Mouse (Mus musculus): ENCODE results near the gene Rpl6. TPM values are rescaled to one million over a fixed set of nuclear protein-coding genes. Genes with fewer than 3 reads are reported as not detected.
"Not testable (repeated sequence)": the region's sequence is repeated elsewhere in the genome, so short reads cannot be mapped to it uniquely, and the experiment has no call there.

Gene Rpl6
- polyA plus RNA-seq, 1 experiment from 2014 or later: 620 TPM

DNA sequence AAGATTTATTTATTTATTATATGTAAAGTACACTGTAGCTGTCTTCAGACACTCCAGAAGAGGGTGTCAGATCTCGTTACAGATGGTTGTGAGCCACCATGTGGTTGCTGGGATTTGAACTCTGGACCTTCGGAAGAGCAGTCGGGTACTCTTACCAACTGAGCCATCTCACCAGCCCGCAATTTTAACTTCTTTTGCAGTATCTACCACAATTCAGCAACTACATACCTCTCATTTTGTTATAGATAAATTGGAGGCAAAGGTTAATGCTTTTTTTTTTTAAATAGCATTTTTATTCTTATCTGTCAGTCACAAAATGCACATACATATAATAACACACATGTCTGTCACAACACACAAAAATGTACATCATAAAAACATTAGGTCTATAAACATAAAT lies 19.7 kb downstream of the Rpl6 start:
- H3K4me3 ChIP-seq (ENCODE audit: low read depth, low read length); H3K27me3 ChIP-seq (ENCODE audit: control insufficient read depth, insufficient read depth, low read length); H3K4me2 ChIP-seq (ENCODE audit: low read depth, low read length, severe bottlenecking); H3K9me3 ChIP-seq (ENCODE audit: control insufficient read depth, low read length); H3K9ac ChIP-seq (ENCODE audit: low read length); H3K36me3 ChIP-seq (ENCODE audit: control insufficient read depth, insufficient read depth, low read length); ATAC-seq (replicated peaks; ENCODE audit: low FRiP score); H3K4me1 ChIP-seq (replicated peaks; ENCODE audit: control insufficient read depth, insufficient read depth, low read length); DNase-seq (ENCODE audit: low spot score); H3K27ac ChIP-seq (ENCODE audit: low read depth, low read length): not testable (repeated sequence)
- 97% methylated on average over 3 of the region's 4 CpGs for WGBS

DNA sequence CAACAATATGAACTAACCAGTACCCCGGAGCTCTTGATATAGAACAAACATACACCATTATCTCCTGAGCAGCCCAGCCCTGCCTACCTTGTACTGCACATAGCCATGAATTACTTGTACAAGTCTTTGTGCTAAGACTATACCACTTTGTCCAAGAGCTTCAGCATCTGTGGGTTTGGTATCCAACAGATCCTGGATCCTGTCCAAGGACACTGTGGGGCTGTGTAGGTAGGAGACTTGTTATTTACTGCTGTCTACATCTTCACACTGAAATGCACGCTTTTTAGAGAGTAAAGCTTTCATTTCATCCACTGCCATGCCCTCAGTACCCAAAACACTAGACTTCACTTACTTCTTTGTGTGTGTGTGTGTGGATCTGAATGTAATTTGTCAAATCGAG lies 20.6 kb downstream of the Rpl6 start:
- Histone ChIP-seq H3K4me3 (ENCODE audit: low read depth, low read length) (no peak overlapping the region), H3K36me3 (ENCODE audit: control insufficient read depth, insufficient read depth, low read length) (no peaks in the 10 kb centered on the region), H3K4me2 (ENCODE audit: low read depth, low read length, severe bottlenecking) (no peak overlapping the region), H3K27me3 (ENCODE audit: control insufficient read depth, insufficient read depth, low read length) (no peaks in the 10 kb centered on the region), H3K9ac (ENCODE audit: low read length) (no peak overlapping the region), H3K4me1 (replicated peaks; ENCODE audit: control insufficient read depth, insufficient read depth, low read length) (peaks cover 2% of the 10 kb centered on the region), H3K27ac (ENCODE audit: low read depth, low read length) (no peak overlapping the region), H3K9me3 (ENCODE audit: control insufficient read depth, low read length) (no peaks in the 10 kb centered on the region)
- ATAC-seq (replicated peaks; ENCODE audit: low FRiP score) (no peak), DNase-seq (ENCODE audit: low spot score) (no peak)
- WGBS: 83% methylated on average over 3 of the region's 3 CpGs

DNA sequence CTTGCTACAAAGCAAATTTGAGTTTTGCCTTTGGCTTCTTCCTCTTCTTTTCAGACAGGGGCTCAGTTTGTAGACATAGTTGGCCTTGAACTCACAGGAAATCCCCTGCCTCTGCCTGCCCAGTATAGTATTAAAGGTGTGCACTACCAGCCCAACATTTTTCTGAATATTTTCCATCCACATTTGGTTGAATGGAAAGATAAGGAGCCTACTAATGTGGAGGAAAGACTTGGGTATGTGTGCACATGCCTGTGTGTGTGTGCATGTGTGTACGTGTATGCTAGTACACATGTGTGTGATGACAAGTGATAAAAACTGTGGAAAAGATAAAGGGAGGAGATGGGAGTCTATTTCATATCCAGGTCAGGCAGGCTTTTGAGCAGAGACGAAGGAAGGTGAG lies 21.6 kb downstream of the Rpl6 start:
- no peak overlapping the region for H3K4me3 ChIP-seq (ENCODE audit: low read depth, low read length)
- no peaks in the 10 kb centered on the region for H3K27me3 ChIP-seq (ENCODE audit: control insufficient read depth, insufficient read depth, low read length)
- H3K27ac ChIP-seq (ENCODE audit: low read depth, low read length): no peak overlapping the region
- WGBS: 92% methylated on average over 2 of the region's 2 CpGs
- H3K4me1 ChIP-seq (replicated peaks; ENCODE audit: control insufficient read depth, insufficient read depth, low read length): peaks cover 2% of the 10 kb centered on the region; the same call in 1 of the 2 replicates
- no peaks in the 10 kb centered on the region for H3K9me3 ChIP-seq (ENCODE audit: control insufficient read depth, low read length)
- H3K36me3 ChIP-seq (ENCODE audit: control insufficient read depth, insufficient read depth, low read length): no peaks in the 10 kb centered on the region
- no peak for ATAC-seq (replicated peaks; ENCODE audit: low FRiP score)
- no peak overlapping the region for H3K4me2 ChIP-seq (ENCODE audit: low read depth, low read length, severe bottlenecking)
- no peak overlapping the region for H3K9ac ChIP-seq (ENCODE audit: low read length)
- no peak for DNase-seq (ENCODE audit: low spot score)

DNA sequence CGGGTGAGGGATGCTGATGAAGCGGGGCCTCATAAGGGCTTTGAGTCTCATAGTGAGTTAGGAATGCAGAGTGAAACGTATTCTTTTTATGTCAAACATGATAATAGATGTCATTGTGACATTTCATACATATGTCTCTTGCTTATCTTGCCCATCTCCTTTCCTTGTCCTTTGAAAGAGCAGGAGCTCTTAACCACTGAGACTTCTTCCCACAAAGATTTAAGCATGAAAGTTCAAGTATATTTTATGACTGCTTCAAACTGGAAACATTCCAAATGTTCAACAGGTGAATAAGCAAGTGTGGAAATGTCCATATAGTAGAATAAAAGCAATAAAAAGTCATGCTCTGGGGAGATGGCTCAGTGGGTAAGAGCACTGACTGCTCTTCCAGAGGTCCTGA lies 22.1 kb downstream of the Rpl6 start:
- no peaks in the 10 kb centered on the region for H3K36me3 ChIP-seq (ENCODE audit: control insufficient read depth, insufficient read depth, low read length)
- no peak overlapping the region for H3K27ac ChIP-seq (ENCODE audit: low read depth, low read length)
- WGBS: 86% methylated on average over 3 of the region's 3 CpGs
- DNase-seq (ENCODE audit: low spot score) (no peak), ATAC-seq (replicated peaks; ENCODE audit: low FRiP score) (no peak)
- H3K4me3 ChIP-seq (ENCODE audit: low read depth, low read length): no peak overlapping the region
- H3K27me3 ChIP-seq (ENCODE audit: control insufficient read depth, insufficient read depth, low read length): no peaks in the 10 kb centered on the region
- H3K9ac ChIP-seq (ENCODE audit: low read length): no peak overlapping the region
- H3K4me2 ChIP-seq (ENCODE audit: low read depth, low read length, severe bottlenecking): no peak overlapping the region
- H3K4me1 ChIP-seq (replicated peaks; ENCODE audit: control insufficient read depth, insufficient read depth, low read length): no peaks in the 10 kb centered on the region
- no peaks in the 10 kb centered on the region for H3K9me3 ChIP-seq (ENCODE audit: control insufficient read depth, low read length)

GRCm38 (mm10) chr5:121226845-121227244 lies 22.6 kb downstream of the Rpl6 start:
- 86% methylated on average over 4 of the region's 4 CpGs for WGBS
- H3K4me2 ChIP-seq (ENCODE audit: low read depth, low read length, severe bottlenecking): no peak overlapping the region
- DNase-seq (ENCODE audit: low spot score): no peak
- H3K9me3 ChIP-seq (ENCODE audit: control insufficient read depth, low read length): no peaks in the 10 kb centered on the region
- H3K27me3 ChIP-seq (ENCODE audit: control insufficient read depth, insufficient read depth, low read length): no peaks in the 10 kb centered on the region
- no peaks in the 10 kb centered on the region for H3K36me3 ChIP-seq (ENCODE audit: control insufficient read depth, insufficient read depth, low read length)
- no peak overlapping the region for H3K27ac ChIP-seq (ENCODE audit: low read depth, low read length)
- no peaks in the 10 kb centered on the region for H3K4me1 ChIP-seq (replicated peaks; ENCODE audit: control insufficient read depth, insufficient read depth, low read length)
- H3K9ac ChIP-seq (ENCODE audit: low read length): no peak overlapping the region
- H3K4me3 ChIP-seq (ENCODE audit: low read depth, low read length): no peak overlapping the region
- no peak for ATAC-seq (replicated peaks; ENCODE audit: low FRiP score)

DNA sequence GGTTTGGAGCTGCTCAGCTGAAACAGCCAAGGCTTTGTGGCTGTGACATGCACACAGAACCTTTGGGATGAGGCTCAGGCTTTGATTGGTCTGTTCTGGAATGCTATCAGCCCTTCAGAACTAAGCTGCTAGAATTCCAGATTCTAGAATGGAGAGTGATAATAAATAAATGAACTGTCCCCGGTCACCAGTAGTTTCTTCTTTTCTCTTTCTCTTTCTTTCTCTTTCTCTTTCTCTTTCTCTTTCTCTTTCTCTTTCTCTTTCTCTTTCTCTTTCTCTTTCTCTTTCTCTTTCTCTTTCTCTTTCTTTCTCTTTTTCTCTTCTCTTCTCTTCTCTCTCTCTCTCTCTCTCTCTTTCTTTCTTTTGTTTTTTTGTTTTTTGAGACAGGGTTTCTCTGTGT lies 23.0 kb downstream of the Rpl6 start:
- not testable (repeated sequence) for H3K27me3 ChIP-seq (ENCODE audit: control insufficient read depth, insufficient read depth, low read length); H3K4me1 ChIP-seq (replicated peaks; ENCODE audit: control insufficient read depth, insufficient read depth, low read length); H3K4me2 ChIP-seq (ENCODE audit: low read depth, low read length, severe bottlenecking); DNase-seq (ENCODE audit: low spot score); H3K4me3 ChIP-seq (ENCODE audit: low read depth, low read length); H3K36me3 ChIP-seq (ENCODE audit: control insufficient read depth, insufficient read depth, low read length); H3K9ac ChIP-seq (ENCODE audit: low read length); H3K9me3 ChIP-seq (ENCODE audit: control insufficient read depth, low read length); H3K27ac ChIP-seq (ENCODE audit: low read depth, low read length); ATAC-seq (replicated peaks; ENCODE audit: low FRiP score)
- WGBS: 95% methylated on average over 1 of the region's 1 CpGs

DNA sequence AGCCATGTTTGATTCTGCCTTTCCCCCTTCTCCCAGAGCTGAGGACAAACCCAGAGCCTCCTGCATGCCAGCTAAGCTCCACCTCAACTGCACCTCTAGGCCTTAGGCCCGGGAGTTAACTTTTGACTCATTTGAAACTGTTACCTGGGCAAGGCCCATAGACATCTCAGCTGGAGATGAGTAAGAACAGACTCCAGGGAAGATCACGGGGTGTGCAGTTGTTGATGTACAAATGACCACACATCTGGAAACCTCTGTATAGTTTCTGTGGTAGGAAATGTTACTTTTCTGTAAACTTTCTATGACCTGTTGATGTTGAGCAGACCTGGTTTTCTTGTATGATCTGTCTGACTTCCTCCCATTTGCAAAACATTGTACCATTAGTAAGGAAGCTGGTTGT lies 24.9 kb downstream of the Rpl6 start:
- H3K4me2 ChIP-seq (ENCODE audit: low read depth, low read length, severe bottlenecking): no peak overlapping the region
- H3K9me3 ChIP-seq (ENCODE audit: control insufficient read depth, low read length): no peaks in the 10 kb centered on the region
- no peak overlapping the region for H3K4me3 ChIP-seq (ENCODE audit: low read depth, low read length)
- H3K36me3 ChIP-seq (ENCODE audit: control insufficient read depth, insufficient read depth, low read length): no peaks in the 10 kb centered on the region
- DNase-seq (ENCODE audit: low spot score) (no peak), ATAC-seq (replicated peaks; ENCODE audit: low FRiP score) (no peak)
- H3K27ac ChIP-seq (ENCODE audit: low read depth, low read length): no peak overlapping the region
- 96% methylated on average over 2 of the region's 2 CpGs for WGBS
- H3K27me3 ChIP-seq (ENCODE audit: control insufficient read depth, insufficient read depth, low read length): no peaks in the 10 kb centered on the region
- H3K4me1 ChIP-seq (replicated peaks; ENCODE audit: control insufficient read depth, insufficient read depth, low read length): no peaks in the 10 kb centered on the region
- no peak overlapping the region for H3K9ac ChIP-seq (ENCODE audit: low read length)

- DNase-seq (ENCODE audit: low spot score): no peak
- H3K4me1 ChIP-seq (replicated peaks; ENCODE audit: control insufficient read depth, insufficient read depth, low read length): no peaks in the 10 kb centered on the region
- WGBS: 91% methylated on average over 9 of the region's 9 CpGs
- no peaks in the 10 kb centered on the region for H3K36me3 ChIP-seq (ENCODE audit: control insufficient read depth, insufficient read depth, low read length)
- H3K27ac ChIP-seq (ENCODE audit: low read depth, low read length): no peak overlapping the region
- ATAC-seq (replicated peaks; ENCODE audit: low FRiP score): no peak
- H3K4me3 ChIP-seq (ENCODE audit: low read depth, low read length): no peak overlapping the region
- no peak overlapping the region for H3K4me2 ChIP-seq (ENCODE audit: low read depth, low read length, severe bottlenecking)
- H3K27me3 ChIP-seq (ENCODE audit: control insufficient read depth, insufficient read depth, low read length): no peaks in the 10 kb centered on the region
- H3K9ac ChIP-seq (ENCODE audit: low read length): no peak overlapping the region
- no peaks in the 10 kb centered on the region for H3K9me3 ChIP-seq (ENCODE audit: control insufficient read depth, low read length)
These were observed 26.5 kb downstream of the Rpl6 start for GRCm38 (mm10) chr5:121230811-121231210.

GRCm38 (mm10) chr5:121232789-121233188 lies 28.5 kb downstream of the Rpl6 start:
- Histone ChIP-seq H3K27me3 (ENCODE audit: control insufficient read depth, insufficient read depth, low read length) (no peaks in the 10 kb centered on the region), H3K36me3 (ENCODE audit: control insufficient read depth, insufficient read depth, low read length) (no peaks in the 10 kb centered on the region), H3K27ac (ENCODE audit: low read depth, low read length) (no peak overlapping the region), H3K4me2 (ENCODE audit: low read depth, low read length, severe bottlenecking) (no peak overlapping the region), H3K4me1 (replicated peaks; ENCODE audit: control insufficient read depth, insufficient read depth, low read length) (no peaks in the 10 kb centered on the region), H3K4me3 (ENCODE audit: low read depth, low read length) (no peak overlapping the region), H3K9ac (ENCODE audit: low read length) (no peak overlapping the region), H3K9me3 (ENCODE audit: control insufficient read depth, low read length) (no peaks in the 10 kb centered on the region)
- 97% methylated on average over 1 of the region's 1 CpGs for WGBS
- ATAC-seq (replicated peaks; ENCODE audit: low FRiP score): no peak
- DNase-seq (ENCODE audit: low spot score): no peak

Measured in forebrain, embryonic 11.5 days (tissue).